Mouse (Mus musculus) liver, embryonic 11.5 days (tissue): ENCODE measurements around the gene Nkd2. TPM values are rescaled to one million over a fixed set of nuclear protein-coding genes. Genes with fewer than 3 reads are reported as not detected.
A peak's percentile ranks its signal among the peaks of the same experiment; 100 is the strongest.

Experiments used
- ATAC-seq: fragments of 200-750 bp; cut with Nextera tagmentation; replicated peaks from 2 replicates; pipeline ENCODE4 v1.8.0; 2017; ENCODE audit warnings: moderate number of reproducible peaks, mild to moderate bottlenecking, moderate TSS enrichment, moderate library complexity; ENCODE audit not compliant: low FRiP score
- DNase-seq: peaks from one replicate; pipeline ENCODE4 v3.0.0-alpha.2; 2017; ENCODE audit warnings: low spot score
- H3K27ac ChIP-seq: fragments of 300-500 bp; sonication (generic); 2 replicates; pipeline ENCODE4 v1.5.1; 2014; ENCODE audit warnings: mild to moderate bottlenecking, low read depth, low read length, control low read depth
- H3K27me3 ChIP-seq: fragments of 300-500 bp; sonication (generic); replicated peaks from 2 replicates; pipeline ENCODE4 v1.6.1; 2014; ENCODE audit warnings: low read length, mixed read lengths; ENCODE audit not compliant: control insufficient read depth, insufficient read depth
- H3K36me3 ChIP-seq: fragments of 300-500 bp; sonication (generic); 2 replicates; pipeline ENCODE4 v1.6.1; 2014; ENCODE audit warnings: mild to moderate bottlenecking, low read length, moderate library complexity, mixed read lengths; ENCODE audit not compliant: control insufficient read depth, insufficient read depth
- H3K4me1 ChIP-seq: fragments of 300-500 bp; sonication (generic); replicated peaks from 2 replicates; pipeline ENCODE4 v1.6.1; 2014; ENCODE audit warnings: low read length, mixed read lengths; ENCODE audit not compliant: control insufficient read depth, insufficient read depth
- H3K4me2 ChIP-seq: fragments of 300-500 bp; sonication (generic); 2 replicates; pipeline ENCODE4 v1.6.1; 2014; ENCODE audit warnings: mild to moderate bottlenecking, control low read depth, moderate library complexity
- H3K4me3 ChIP-seq: fragments of 300-500 bp; sonication (generic); 2 replicates; pipeline ENCODE4 v1.5.1; 2014; ENCODE audit warnings: low read depth, low read length, control low read depth
- H3K9ac ChIP-seq: fragments of 300-500 bp; sonication (generic); 2 replicates; pipeline ENCODE4 v1.6.1; 2014; ENCODE audit warnings: low read depth, low read length, control low read depth
- H3K9me3 ChIP-seq: fragments of 300-500 bp; sonication (generic); 2 replicates; pipeline ENCODE4 v1.6.1; 2016; ENCODE audit warnings: low read length, inconsistent platforms, mixed read lengths; ENCODE audit not compliant: control insufficient read depth
- WGBS: fragments of 180-500 bp; shearing (Covaris S2); extraction: QIAGEN DNeasy Blood & Tissue Kit; methylation state at CpG from one replicate; pipeline ENCODE4 v1.1.7; 2014; 5-methylcytosine and 5-hydroxymethylcytosine counted together
- polyA plus RNA-seq: library from polyadenylated mRNA; unstranded; fragments of >200 nt; fragmentation: Nextera tagmentation; extraction: Ambion mirVana; gene quantifications from 2 replicates; pipeline ENCODE4 v1.2.1, GENCODE M21; 2014

Nkd2 gene
- polyA plus RNA-seq: 0.81 and 1.4 TPM in 2 replicates

DNA sequence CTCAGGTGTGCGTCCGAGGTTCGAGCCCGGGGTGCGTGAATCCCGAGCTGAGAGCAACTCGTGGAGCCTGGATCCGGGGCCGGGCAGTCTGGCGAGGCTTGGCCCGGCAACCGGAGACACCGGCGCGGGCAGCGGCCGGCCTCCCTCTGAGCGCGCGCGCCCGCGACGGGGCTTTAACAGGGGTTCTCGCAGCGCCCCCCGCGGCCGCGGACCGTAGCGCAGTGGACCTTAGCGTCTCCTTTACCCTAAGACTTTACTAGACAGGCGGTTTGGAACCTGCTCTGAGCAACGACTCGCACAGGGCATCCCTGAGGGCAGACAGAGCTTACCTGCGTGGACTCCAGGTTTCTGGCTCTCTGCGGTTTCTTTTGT lies at the start of gene Nkd2:
Gene Nkd2, minus strand, starts transcription at position 167 of the 372 bp plus-strand sequence.
- Histone ChIP-seq H3K27me3 (peaks cover 38% of the 10 kb centered on the region), H3K9ac (no peak within 1 kb of the TSS), H3K4me2 (peak within 1 kb of the TSS; percentile 78), H3K36me3 (no peaks in the 10 kb centered on the region), H3K4me1 (no peaks in the 10 kb centered on the region), H3K27ac (no peak within 1 kb of the TSS), H3K9me3 (no peaks in the 10 kb centered on the region), H3K4me3 (peak within 1 kb of the TSS; percentile 55)
- peak; percentile 76 for DNase-seq
- ATAC-seq: peak; percentile 56
- under 1% methylated on average over 38 of the region's 38 CpGs for WGBS

DNA sequence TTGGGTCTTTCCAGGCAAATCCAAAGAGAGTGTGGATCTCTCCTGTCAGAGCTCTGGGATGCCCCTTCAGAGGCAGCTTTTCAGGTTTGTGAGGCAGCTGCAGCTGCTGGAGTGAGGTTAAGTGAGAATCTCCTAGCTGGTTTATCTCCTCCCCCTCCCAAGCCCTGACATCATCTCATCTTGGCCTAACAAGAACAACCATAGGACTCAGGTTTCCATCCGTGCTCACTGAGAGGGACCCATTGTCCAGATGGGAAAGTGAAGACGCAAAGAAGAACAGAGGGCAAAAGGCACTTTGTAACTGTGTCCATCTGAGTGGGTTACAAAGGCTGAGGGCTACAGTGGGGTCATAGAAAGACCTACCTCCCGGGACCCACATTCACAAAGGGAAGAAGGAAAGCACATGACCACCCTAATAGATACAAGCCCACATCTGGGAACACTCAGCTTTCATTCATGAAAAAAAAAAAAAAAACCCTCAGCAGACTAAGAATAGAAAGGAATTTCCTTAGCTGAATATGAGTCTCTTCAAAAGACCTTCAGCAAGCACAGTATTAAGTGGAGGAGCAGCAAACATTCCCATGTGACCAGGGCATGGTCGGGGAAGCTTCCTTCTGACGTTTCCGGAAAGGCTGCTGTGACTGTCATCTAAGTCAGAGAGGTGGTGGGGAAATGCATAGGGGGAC lies 45.2 kb upstream of the Nkd2 start:
- no peaks in the 10 kb centered on the region for H3K9me3 ChIP-seq
- ATAC-seq: no peak; the same call in 1 of the 2 replicates
- H3K4me1 ChIP-seq: no peaks in the 10 kb centered on the region
- no peaks in the 10 kb centered on the region for H3K27me3 ChIP-seq
- H3K27ac ChIP-seq: no peak overlapping the region
- H3K4me3 ChIP-seq: no peak overlapping the region
- H3K36me3 ChIP-seq: no peaks in the 10 kb centered on the region
- no peak for DNase-seq
- H3K9ac ChIP-seq: no peak overlapping the region
- WGBS: 50% methylated on average over 6 of the region's 6 CpGs
- H3K4me2 ChIP-seq: no peak overlapping the region

DNA sequence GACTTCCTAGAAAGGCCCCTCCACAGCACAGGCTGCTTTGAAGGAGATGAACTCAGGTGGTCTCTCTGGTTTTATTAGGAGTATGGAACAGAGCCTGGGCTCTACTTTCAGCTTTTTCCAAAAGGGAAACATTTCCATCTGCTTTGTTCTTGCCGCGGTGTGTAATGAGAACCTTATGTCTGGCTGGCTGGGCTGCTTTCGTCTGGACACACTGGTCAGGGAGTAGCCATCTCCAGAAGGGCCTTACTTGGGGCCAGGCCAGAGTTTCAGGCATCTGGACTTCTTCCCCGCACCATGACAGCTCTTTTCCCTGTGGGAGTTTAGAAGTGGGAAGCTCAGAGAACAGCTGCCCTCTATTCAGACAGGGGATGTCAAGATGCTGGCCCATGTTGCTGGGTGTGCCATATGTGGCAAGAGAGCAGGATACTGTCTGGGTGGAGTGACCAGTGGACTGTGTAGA lies 40.0 kb upstream of the Nkd2 start:
- H3K9ac ChIP-seq: no peak overlapping the region
- no peak overlapping the region for H3K4me3 ChIP-seq
- DNase-seq: no peak
- no peak overlapping the region for H3K4me2 ChIP-seq
- H3K4me1 ChIP-seq: no peaks in the 10 kb centered on the region
- H3K9me3 ChIP-seq: no peaks in the 10 kb centered on the region
- H3K27me3 ChIP-seq: no peaks in the 10 kb centered on the region
- no peak overlapping the region for H3K27ac ChIP-seq
- H3K36me3 ChIP-seq: no peaks in the 10 kb centered on the region
- ATAC-seq: no peak
- WGBS: 64% methylated on average over 4 of the region's 4 CpGs

DNA sequence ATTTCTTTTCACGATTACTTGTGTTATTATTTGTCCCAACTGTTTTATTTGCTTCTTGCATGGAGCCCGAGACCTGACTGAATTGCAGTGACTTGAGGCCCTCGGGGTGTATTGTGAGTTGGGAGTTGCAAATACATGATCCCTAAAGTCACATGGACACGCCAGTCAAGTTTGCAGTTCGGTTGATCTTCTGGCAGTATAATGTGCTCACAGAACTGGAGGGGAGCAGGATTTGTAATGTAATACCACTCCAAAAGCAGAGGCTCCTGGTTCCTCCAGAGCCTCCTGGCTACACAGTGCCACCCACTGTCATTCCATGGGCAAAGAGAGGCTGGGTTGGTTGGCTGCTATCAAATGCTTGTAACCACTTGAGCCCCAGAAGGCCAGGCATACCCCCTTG lies 39.2 kb upstream of the Nkd2 start:
- Histone ChIP-seq H3K4me2 (no peak overlapping the region), H3K9ac (no peak overlapping the region), H3K27me3 (no peaks in the 10 kb centered on the region), H3K27ac (no peak overlapping the region), H3K4me3 (no peak overlapping the region), H3K36me3 (no peaks in the 10 kb centered on the region), H3K9me3 (no peaks in the 10 kb centered on the region), H3K4me1 (no peaks in the 10 kb centered on the region)
- 76% methylated on average over 5 of the region's 5 CpGs for WGBS
- DNase-seq: no peak
- ATAC-seq: no peak

DNA sequence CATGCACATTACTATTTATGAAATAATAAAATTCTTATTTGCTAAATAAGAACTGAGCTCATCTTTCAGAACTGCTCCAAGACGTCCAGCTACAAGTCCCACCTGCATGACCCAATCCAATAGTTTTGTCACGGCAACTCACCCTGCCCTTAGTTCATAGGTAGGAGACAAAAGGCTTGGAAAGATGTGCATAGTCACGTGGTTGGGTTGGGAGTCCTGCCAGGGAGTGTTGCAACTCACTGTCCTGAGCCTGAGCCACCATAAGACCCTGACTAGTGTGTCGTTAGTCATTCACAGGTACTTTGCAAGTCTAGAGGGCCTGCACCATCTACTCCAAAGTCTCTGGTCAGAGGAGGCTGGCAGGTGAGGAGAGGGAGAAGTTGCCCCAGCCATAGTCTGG lies 38.6 kb upstream of the Nkd2 start:
- no peak overlapping the region for H3K27ac ChIP-seq
- no peaks in the 10 kb centered on the region for H3K9me3 ChIP-seq
- no peaks in the 10 kb centered on the region for H3K36me3 ChIP-seq
- no peak overlapping the region for H3K4me3 ChIP-seq
- H3K27me3 ChIP-seq: no peaks in the 10 kb centered on the region
- 68% methylated on average over 4 of the region's 4 CpGs for WGBS
- H3K9ac ChIP-seq: no peak overlapping the region
- H3K4me1 ChIP-seq: no peaks in the 10 kb centered on the region
- DNase-seq: no peak
- ATAC-seq: no peak
- no peak overlapping the region for H3K4me2 ChIP-seq

DNA sequence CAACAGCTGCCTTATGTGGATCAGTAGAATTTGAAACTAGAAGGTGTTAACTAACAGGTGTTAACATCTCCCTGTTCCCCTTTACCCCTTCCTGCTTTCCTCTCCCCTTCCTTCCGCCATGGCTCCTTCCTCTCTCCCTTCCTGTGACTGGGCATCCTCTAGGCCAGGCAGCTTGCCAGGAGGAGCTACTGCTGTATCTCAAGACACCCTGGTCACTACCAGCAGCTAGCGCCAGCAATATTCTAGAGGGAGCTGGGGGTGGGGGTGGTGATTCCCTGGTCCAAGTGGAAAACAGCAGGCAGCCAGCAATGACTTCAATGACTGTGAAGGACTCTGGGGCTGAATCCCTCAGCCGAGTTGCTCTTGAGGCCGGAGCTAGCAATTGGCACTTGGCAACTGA lies 38.2 kb upstream of the Nkd2 start:
- DNase-seq (no peak), ATAC-seq (no peak)
- Histone ChIP-seq H3K36me3 (no peaks in the 10 kb centered on the region), H3K9ac (no peak overlapping the region), H3K4me1 (no peaks in the 10 kb centered on the region), H3K27ac (no peak overlapping the region), H3K4me3 (no peak overlapping the region), H3K4me2 (no peak overlapping the region), H3K9me3 (no peaks in the 10 kb centered on the region), H3K27me3 (no peaks in the 10 kb centered on the region)
- WGBS: 71% methylated on average over 4 of the region's 4 CpGs

DNA sequence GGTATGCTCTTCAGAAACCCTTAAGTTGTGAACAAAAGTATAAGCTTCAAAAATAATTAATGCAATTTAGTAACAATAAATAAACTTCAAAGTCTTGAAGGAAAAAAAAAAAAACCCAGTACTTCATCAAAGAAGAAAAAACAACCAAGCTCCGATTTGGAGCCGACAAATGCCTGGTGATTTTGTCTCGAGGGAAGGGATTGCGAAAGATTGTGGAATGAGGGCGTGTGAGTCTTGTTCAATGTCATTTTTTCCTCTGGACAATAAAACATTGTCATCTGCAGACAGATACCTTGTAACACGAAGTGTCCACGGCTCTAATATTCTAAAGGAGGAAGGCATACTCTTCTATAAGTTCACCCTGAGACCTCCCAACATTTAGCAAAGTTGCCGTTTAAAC lies 33.9 kb upstream of the Nkd2 start:
- ATAC-seq: no peak

DNA sequence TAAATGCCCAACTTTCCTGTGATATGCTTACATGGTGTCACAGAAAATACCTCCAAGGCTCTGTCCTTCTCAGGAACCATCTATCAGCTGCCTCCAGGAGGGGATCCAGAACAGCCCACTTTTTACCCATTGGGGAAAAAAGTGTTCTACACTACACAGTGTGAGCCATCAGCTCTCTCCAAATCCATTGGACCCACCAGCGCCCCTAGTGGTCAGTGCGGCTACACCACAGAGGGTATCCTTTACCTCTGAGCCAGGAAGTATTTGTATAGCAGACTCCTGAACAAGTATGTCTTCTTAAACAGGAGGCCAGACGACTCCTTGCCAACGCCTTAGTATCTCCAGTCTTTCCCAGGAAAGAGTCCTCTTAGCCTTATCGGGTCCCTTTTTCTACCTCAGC lies 32.4 kb upstream of the Nkd2 start:
- Histone ChIP-seq H3K27me3 (no peaks in the 10 kb centered on the region), H3K4me2 (no peak overlapping the region), H3K27ac (no peak overlapping the region), H3K9me3 (no peaks in the 10 kb centered on the region), H3K36me3 (no peaks in the 10 kb centered on the region), H3K4me1 (no peaks in the 10 kb centered on the region), H3K4me3 (no peak overlapping the region), H3K9ac (no peak overlapping the region)
- DNase-seq: no peak
- WGBS: 82% methylated on average over 5 of the region's 5 CpGs
- ATAC-seq: no peak

More for the DNA sequence above, 33.9 kb upstream of the Nkd2 start:
- Histone ChIP-seq H3K4me1 (no peaks in the 10 kb centered on the region), H3K4me3 (no peak overlapping the region), H3K36me3 (no peaks in the 10 kb centered on the region), H3K27me3 (no peaks in the 10 kb centered on the region), H3K9me3 (no peaks in the 10 kb centered on the region), H3K9ac (no peak overlapping the region), H3K4me2 (no peak overlapping the region), H3K27ac (no peak overlapping the region)
- DNase-seq: no peak
- WGBS: 75% methylated on average over 8 of the region's 8 CpGs

DNA sequence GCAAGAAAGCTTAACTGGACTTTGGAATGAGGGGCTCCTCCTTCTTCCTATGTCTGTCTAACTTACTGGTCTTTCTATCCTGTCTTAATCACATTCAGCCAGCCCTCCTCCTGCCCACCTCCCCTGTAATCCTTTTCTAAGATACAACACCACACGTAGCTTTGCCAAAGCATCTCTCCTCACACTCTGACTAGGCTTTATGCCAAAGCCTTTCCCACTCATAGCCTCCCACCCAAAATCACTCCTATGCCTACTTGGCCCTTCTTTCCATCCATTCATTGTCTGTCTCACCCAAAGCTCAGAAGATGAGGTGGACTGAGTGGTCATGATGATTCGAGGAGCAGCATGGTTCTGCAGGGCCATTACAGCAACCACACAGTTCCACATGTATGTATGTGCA lies 24.7 kb upstream of the Nkd2 start:
- Histone ChIP-seq H3K4me3 (no peak overlapping the region), H3K4me1 (no peaks in the 10 kb centered on the region), H3K9me3 (no peaks in the 10 kb centered on the region), H3K27ac (no peak overlapping the region), H3K4me2 (no peak overlapping the region), H3K36me3 (no peaks in the 10 kb centered on the region), H3K9ac (no peak overlapping the region), H3K27me3 (no peaks in the 10 kb centered on the region)
- DNase-seq: no peak
- no peak for ATAC-seq
- WGBS: 77% methylated on average over 2 of the region's 2 CpGs
